Mouse (Mus musculus): Measurements from ENCODE around the gene Arhgap44.

Gene Arhgap44

DNA sequence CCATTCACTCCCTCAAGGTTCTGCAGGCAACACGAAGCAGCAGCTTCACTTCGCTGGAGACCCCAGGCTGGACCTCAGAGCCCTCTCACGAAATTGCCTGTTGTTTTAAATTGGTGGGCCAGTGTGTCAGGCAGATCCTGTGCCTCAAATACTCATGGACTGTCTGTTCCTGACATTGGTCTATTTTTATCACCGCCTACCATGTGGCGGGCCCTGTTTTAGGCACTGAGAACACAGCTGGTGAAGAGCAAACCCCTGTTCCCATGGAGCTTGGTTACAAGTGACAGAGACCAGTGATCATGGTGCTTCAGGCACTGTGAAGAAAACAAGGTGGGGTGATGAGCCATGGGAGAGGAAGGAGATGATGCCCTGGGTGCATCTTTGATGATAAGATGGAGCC lies 93.2 kb downstream of the Arhgap44 start:
- no peak for DNase-seq

DNA sequence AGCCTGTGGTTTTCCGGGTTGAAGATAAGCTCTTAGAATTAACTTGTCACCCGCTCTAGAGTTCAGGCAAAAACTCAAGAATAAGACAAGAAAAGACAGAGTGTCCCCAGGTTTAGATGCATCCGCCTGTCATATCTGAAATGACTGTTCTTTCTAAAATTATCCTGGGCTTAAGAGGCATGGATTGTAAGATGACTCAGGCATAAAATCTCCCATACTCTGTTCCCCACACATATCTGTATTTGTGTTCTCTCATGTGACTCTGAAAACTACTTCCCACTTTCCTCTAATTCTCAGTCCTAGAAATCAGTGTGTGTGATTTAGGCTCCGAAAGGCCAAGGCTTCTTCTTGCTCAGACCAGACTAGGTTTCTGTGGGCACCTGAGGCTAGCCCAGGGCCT lies 93.7 kb downstream of the Arhgap44 start:
- no peak for DNase-seq

DNA sequence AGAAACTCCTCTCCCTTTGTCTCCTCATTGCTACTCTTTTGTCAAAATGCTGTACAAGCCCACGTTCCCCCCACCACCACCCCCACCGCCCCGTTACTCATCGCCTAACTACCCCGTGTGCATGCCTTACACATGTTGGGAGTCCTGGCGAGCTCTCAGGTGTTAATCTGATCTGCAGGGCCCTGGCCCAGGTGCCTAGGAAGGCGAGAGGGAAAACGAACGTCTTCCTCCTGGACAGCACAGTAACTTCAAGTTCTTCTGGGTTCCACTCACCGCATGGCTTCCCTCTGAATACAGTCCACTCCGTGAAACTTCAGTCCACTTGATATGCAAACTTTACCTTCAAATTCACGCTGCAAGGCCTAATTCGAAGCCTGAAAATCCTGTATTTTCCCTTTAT lies 97.6 kb downstream of the Arhgap44 start:
- no peak for DNase-seq

DNA sequence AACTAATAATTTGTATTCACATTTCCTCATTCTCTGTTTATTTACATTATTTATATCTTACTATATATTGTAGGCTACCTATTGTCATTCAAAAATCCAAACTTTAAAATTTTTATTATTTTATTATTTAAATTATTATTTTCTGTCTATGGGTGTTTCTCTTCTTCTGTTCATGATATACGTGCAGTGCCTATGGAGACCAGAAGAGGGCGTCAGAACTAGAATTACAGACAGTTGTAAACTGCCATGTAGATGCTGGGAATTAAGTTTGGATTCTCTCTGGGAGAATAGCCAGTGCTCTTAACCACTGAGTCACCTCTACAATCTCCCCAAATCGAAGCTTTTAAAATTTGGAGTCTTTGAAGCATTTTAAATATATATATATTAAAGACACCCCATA lies 101.3 kb downstream of the Arhgap44 start:
- DNase-seq: no peak

GRCm38 (mm10) chr11:65059531-65059930 lies 103.2 kb downstream of the Arhgap44 start:
- no peak for DNase-seq

GRCm38 (mm10) chr11:65058224-65058908 lies 104.4 kb downstream of the Arhgap44 start:
- DNase-seq: no peak

DNA sequence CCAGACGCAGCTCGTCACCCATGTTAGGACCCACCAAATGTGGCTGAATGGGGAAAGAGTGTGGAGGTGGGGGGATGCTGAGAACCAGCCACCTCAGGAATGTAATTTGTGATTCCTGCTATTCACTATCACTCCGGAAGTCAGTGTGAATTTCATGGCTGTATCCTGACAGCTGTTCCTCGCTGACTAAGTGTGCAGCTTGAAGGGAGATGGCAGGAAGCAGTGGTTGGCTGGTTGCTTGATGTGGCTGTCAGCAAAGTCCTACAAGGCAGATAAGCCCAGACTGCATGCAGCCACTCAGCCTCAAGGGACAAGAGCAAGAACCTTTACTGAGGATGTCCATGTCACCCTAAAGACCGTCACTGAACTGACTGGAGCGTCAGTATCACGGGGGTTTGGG lies 107.2 kb downstream of the Arhgap44 start:
- no peak for DNase-seq

- DNase-seq: no peak
Measured at GRCm38 (mm10) chr11:65054216-65054615, 108.5 kb downstream of the Arhgap44 start.

GRCm38 (mm10) chr11:65050819-65051218 lies 111.9 kb downstream of the Arhgap44 start:
- no peak for DNase-seq

DNA sequence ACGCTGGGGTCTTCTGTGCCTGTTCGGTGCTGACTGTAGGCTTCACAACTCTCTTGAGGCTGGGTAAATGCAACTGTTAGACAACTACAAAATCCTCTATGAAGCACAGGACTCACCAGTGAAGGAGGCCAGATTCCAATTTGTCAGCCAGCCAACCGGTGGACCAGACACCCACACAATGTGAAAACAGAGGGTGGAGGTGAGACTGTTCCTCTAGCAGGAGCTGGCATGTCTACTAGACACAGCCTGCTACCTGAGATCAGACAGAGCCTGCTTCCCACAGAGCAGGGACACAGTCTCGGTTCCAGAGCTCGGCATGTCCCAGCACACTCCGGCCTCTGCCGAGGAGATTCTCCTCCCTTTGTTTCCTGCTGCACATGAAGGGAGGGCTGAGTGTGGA lies 113.7 kb downstream of the Arhgap44 start:
- no peak for DNase-seq

DNA sequence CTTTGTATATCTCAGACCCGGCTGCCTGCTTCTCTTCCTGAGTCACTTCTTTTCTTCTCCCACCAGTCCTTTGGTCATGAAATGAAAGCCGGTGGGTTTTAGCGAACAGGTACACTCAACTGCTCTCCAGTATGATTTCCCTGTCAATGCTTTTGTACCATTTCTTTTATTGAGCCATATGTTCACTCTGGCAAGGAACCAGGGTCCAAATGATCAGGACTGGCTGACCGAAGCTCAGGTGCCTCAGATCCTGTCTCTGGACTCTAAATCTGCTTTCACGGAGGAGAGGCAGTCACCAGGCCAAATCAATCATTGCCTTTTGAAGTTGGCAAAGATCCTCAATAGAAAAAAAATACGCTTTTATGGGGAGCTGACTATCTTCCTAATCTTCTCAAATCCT lies 122.2 kb downstream of the Arhgap44 start:
- DNase-seq: no peak

- no peak for DNase-seq
Measured at GRCm38 (mm10) chr11:65039517-65040095, 123.2 kb downstream of the Arhgap44 start.

DNA sequence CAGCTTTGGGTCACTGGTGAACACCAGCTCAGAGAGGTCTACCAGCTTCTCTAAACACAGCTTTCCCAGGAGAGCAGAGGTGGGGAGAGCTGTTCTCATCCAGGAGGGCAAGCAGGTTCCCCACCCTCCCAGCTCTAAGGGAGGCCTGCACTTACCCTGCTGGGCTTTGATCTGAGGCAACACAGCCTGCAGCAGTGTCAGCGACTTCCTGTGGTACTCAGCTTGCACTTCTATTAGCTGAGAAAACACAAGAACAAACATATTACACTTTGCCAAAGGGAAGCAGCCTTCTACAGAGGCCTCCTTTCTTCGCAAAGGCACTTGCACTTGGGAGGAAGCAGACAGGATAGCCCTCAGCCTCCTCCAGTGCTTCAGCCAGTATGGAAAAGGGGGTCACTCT lies 123.8 kb downstream of the Arhgap44 start:
- no peak for DNase-seq

- DNase-seq: no peak
Measured at GRCm38 (mm10) chr11:65032221-65032620, 130.5 kb downstream of the Arhgap44 start.

DNA sequence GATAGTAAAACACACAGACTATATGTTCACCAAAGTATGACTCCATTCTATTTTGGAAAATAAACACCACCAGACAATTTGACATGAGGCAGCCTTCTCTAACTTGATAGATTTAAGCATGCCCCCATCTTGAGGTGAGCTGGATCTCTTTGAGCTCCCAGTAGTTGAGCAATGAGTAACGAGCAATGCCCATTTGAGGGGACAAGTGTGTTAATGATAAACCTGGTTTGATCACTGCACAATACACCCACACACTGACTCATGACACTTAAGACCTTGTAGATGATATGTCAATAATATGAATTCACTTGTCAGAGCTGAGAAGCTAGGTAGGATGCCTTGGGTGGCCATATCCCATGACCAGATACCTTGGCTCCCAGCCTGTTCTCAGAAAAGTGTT lies 132.6 kb downstream of the Arhgap44 start:
- no peak for DNase-seq

DNA sequence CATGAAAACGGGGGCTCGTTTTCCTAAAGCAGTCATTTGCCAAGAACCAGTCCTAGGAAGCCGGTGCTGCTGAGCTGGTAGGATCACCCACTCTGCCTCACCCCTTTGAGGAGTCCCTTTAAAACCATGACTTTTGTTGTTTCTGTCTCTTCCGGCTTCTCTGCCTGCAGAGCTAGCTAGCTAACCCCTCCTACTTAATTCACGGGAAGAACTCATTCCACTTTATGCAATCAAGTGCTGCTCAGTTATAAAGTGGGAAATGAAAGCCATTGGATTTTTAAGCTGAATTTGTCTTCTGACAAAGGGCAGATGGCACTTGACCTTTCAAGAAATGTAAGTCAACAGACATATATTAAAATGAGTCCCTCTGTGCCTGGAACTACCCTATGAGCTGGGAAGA lies 134.7 kb downstream of the Arhgap44 start:
- DNase-seq: no peak

DNA sequence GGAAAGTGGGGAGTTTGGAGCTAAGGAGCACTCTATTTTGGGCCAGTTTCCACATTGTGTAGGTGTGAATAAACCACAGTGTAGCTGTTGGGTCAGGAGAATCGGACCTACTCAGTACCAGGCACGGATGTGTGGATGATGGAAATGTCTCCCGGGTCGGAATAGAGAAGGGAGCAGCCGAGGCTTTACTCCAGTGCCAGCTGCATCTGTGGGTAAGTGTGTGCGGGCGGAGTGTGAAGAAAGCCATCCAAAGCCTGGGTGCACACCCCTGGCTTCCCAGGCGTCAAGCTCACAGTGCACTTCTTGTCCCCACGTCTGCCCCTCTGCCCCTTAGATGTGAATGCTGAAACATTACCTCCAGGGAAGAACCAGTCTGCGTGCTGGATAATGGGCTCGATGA lies 140.0 kb downstream of the Arhgap44 start:
- no peak for DNase-seq

GRCm38 (mm10) chr11:65020744-65021143 lies 142.0 kb downstream of the Arhgap44 start:
- DNase-seq: no peak

GRCm38 (mm10) chr11:65016754-65017153 lies 146.0 kb downstream of the Arhgap44 start:
- no peak for DNase-seq

GRCm38 (mm10) chr11:65013906-65014305 lies 148.9 kb downstream of the Arhgap44 start:
- no peak for DNase-seq

DNA sequence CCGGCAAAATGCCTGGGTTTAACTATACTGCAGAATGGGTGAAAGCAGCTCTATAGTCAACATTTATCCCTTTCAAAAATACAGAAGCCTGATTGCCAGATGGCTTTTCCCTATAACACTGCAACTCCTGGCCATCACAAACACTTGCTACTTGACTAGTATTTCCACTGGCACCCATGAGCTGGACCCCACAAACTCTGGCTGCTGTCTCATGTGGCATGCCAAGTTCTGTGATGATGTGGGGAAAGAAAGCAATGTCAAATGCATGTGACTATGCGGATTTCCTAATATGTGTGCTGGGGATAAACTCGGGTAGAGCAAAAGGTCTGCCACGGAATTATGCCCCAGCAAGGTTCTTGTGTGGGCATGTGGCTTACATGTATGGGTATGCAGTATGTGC lies 156.7 kb downstream of the Arhgap44 start:
- no peak for DNase-seq

DNA sequence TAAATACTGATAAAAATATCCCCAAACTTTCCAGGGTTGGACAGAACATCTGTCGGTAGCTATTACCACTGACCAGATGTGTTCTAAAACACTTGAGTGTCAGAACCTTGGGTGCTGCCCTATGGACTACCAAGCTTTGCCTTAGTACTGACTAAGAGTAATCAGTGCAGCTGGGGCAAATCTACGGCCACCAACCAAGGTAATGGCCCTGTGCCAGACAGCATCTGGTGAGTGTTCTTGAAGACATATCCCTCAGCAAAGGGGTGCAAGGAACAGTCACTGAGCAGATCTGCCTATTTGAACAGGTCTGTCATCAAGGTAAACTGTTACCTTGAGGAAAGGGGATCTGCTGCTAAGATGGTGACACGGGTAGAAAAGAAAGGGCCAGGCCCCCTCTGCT lies 157.9 kb downstream of the Arhgap44 start:
- no peak for DNase-seq

GRCm38 (mm10) chr11:65003611-65004010 lies 159.2 kb downstream of the Arhgap44 start:
- DNase-seq: no peak

- DNase-seq: no peak
Measured at GRCm38 (mm10) chr11:65001729-65002128, 161.0 kb downstream of the Arhgap44 start.

DNA sequence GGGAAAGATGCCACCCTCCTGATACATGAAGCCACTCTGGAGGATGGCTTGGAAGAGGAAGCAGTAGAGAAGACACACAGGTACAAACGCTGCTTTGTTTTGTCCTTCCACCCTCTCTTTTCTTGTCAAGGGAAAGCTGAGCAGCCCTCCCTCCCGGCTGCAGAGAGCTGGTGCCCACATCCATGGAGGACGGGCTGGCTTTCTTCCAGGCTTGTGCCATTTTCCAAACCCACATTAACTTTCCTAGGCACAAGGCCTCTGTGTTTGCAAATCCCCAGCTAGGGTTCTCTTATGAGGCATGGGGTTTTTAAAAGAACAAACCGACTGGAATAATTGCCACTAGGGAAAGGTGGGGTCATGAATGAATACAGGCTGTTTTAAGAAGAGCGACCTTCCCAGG lies 163.1 kb downstream of the Arhgap44 start:
- DNase-seq: no peak

All from thymus, postnatal 14 days (tissue).